Mouse (Mus musculus) kidney, adult 2 months (tissue): ENCODE measurements around the gene Car12.

Experiments
- CTCF ChIP-seq: fragments of 200-500 bp; conservative IDR thresholded peaks from 2 replicates; pipeline ENCODE4 v1.5.1; 2011; ENCODE audit warnings: low read depth, mild to moderate bottlenecking, control low read depth, low read length, moderate library complexity, mixed read lengths; ENCODE audit not compliant: insufficient read depth, insufficient read length
- POLR2A ChIP-seq: fragments of 200-500 bp; IDR thresholded peaks from one replicate; pipeline ENCODE4 v1.6.1; 2011; ENCODE audit warnings: low read depth, low read length, control low read depth

- TF ChIP-seq CTCF (no peak), POLR2A (no peak)
Observed at GRCm38 (mm10) chr9:66752849-66753248, 39.4 kb downstream of the Car12 start.
